Mouse (Mus musculus) embryonic fibroblast, embryonic 13.5 days (primary cell): Measurements from ENCODE around the gene Ror2.

ENCODE experiments used
- CTCF ChIP-seq: IDR thresholded peaks from 2 replicates; pipeline ENCODE4 v1.5.1; 2011; ENCODE audit warnings: mild to moderate bottlenecking, control low read depth, low read length, moderate library complexity, borderline replicate concordance; ENCODE audit not compliant: insufficient read depth
- POLR2A ChIP-seq: IDR thresholded peaks from 2 replicates; pipeline ENCODE4 v1.6.1; 2011; ENCODE audit warnings: low read depth, mild to moderate bottlenecking, control low read depth, low read length, moderate library complexity

- TF ChIP-seq CTCF (no peak), POLR2A (no peak)
These were observed 101.1 kb downstream of the Ror2 start for GRCm38 (mm10) chr13:53184858-53185257.
